Mouse (Mus musculus) olfactory bulb, adult 2 months (tissue): ENCODE data around the gene Fgfr2. TPM values are rescaled to one million over a fixed set of nuclear protein-coding genes. Genes with fewer than 3 reads are reported as not detected.

Experiments
- H3K27ac ChIP-seq: fragments of 200-500 bp; 2 replicates; pipeline ENCODE4 v1.5.1; 2012; ENCODE audit warnings: low read depth, low read length; ENCODE audit not compliant: insufficient read depth
- H3K4me1 ChIP-seq: fragments of 200-500 bp; 2 replicates; pipeline ENCODE4 v1.6.1; 2012; ENCODE audit warnings: low read length; ENCODE audit not compliant: control insufficient read depth, insufficient read depth
- H3K4me3 ChIP-seq: fragments of 200-500 bp; 2 replicates; pipeline ENCODE4 v1.5.1; 2012; ENCODE audit warnings: mild to moderate bottlenecking, low read depth, low read length, moderate library complexity; ENCODE audit not compliant: insufficient read depth
- CTCF ChIP-seq: fragments of 200-500 bp; IDR thresholded peaks from 2 replicates; pipeline ENCODE4 v1.5.1; 2012; ENCODE audit warnings: low read depth, mild to moderate bottlenecking, low read length, moderate library complexity; ENCODE audit not compliant: insufficient read depth
- POLR2A ChIP-seq: fragments of 200-500 bp; IDR thresholded peaks from 2 replicates; pipeline ENCODE4 v1.6.1; 2012; ENCODE audit warnings: mild to moderate bottlenecking, low read depth, low read length, moderate library complexity; ENCODE audit not compliant: insufficient read depth
- WGBS: fragments of 180-500 bp; shearing (Covaris S2); methylation state at CpG from one replicate; pipeline ENCODE4 v1.1.7; 2018; 5-methylcytosine and 5-hydroxymethylcytosine counted together
- polyA plus RNA-seq: library from polyadenylated mRNA; stranded (reverse); fragments of >200 nt; gene quantifications from 2 replicates; pipeline ENCODE4 v1.2.4, GENCODE M21; 2012; ENCODE audit warnings: low replicate concordance; ENCODE audit not compliant: missing spikeins, insufficient read depth, insufficient read length

Gene Fgfr2
- polyA plus RNA-seq, 1 experiment: not detected

- WGBS: 97% methylated on average over 3 of the region's 3 CpGs
- Histone ChIP-seq H3K4me3 (no peak overlapping the region), H3K27ac (no peak overlapping the region), H3K4me1 (peaks cover 2% of the 10 kb centered on the region; the same call in 1 of the 2 replicates)
- no peak for TF ChIP-seq CTCF
- no peak for TF ChIP-seq POLR2A
Observed at GRCm38 (mm10) chr7:132269661-132270060, 853.5 kb downstream of the Fgfr2 start.

- no peak overlapping the region for H3K4me3 ChIP-seq
- 91% methylated on average over 4 of the region's 4 CpGs for WGBS
- peaks cover 4% of the 10 kb centered on the region; the same call in 1 of the 2 replicates for H3K4me1 ChIP-seq
- TF ChIP-seq CTCF: no peak
- no peak for TF ChIP-seq POLR2A
- no peak overlapping the region for H3K27ac ChIP-seq
Observed at GRCm38 (mm10) chr7:132267721-132268498, 855.2 kb downstream of the Fgfr2 start.

GRCm38 (mm10) chr7:132264763-132265162, 858.4 kb downstream of the Fgfr2 start:
- Histone ChIP-seq H3K27ac (no peak overlapping the region), H3K4me1 (peaks cover 6% of the 10 kb centered on the region; the same call in 1 of the 2 replicates), H3K4me3 (no peak overlapping the region)
- no peak for TF ChIP-seq CTCF
- TF ChIP-seq POLR2A: no peak
- 64% methylated on average over 3 of the region's 3 CpGs for WGBS

GRCm38 (mm10) chr7:132263186-132263585, 860.0 kb downstream of the Fgfr2 start:
- TF ChIP-seq CTCF (no peak), POLR2A (no peak)
- H3K4me1 ChIP-seq: peaks cover 6% of the 10 kb centered on the region; the same call in 1 of the 2 replicates
- WGBS: 81% methylated on average over 6 of the region's 6 CpGs
- no peak overlapping the region for H3K27ac ChIP-seq
- no peak overlapping the region for H3K4me3 ChIP-seq

GRCm38 (mm10) chr7:132262696-132263095, 860.5 kb downstream of the Fgfr2 start:
- H3K27ac ChIP-seq: no peak overlapping the region
- H3K4me3 ChIP-seq: no peak overlapping the region
- H3K4me1 ChIP-seq: peaks cover 6% of the 10 kb centered on the region; the same call in 1 of the 2 replicates
- 82% methylated on average over 6 of the region's 6 CpGs for WGBS
- TF ChIP-seq POLR2A (no peak), CTCF (no peak)

- TF ChIP-seq POLR2A (no peak), CTCF (no peak)
- no peak overlapping the region for H3K27ac ChIP-seq
- 68% methylated on average over 3 of the region's 3 CpGs for WGBS
- peaks cover 6% of the 10 kb centered on the region; the same call in 1 of the 2 replicates for H3K4me1 ChIP-seq
- no peak overlapping the region for H3K4me3 ChIP-seq
Observed at GRCm38 (mm10) chr7:132261885-132262284, 861.3 kb downstream of the Fgfr2 start.

- Histone ChIP-seq H3K4me1 (peaks cover 6% of the 10 kb centered on the region; the same call in 1 of the 2 replicates), H3K4me3 (no peak overlapping the region), H3K27ac (no peak overlapping the region)
- TF ChIP-seq POLR2A: no peak
- no peak for TF ChIP-seq CTCF
- WGBS: 83% methylated on average over 5 of the region's 5 CpGs
Observed at GRCm38 (mm10) chr7:132260632-132261031, 862.5 kb downstream of the Fgfr2 start.

- 57% methylated on average over 7 of the region's 7 CpGs for WGBS
- no peak overlapping the region for H3K27ac ChIP-seq
- TF ChIP-seq POLR2A (no peak), CTCF (no peak)
- H3K4me1 ChIP-seq: 0 out of 2 replicates have a peak, but pooled peaks cover 2% of the 10 kb centered on the region
- no peak overlapping the region for H3K4me3 ChIP-seq
Observed at GRCm38 (mm10) chr7:132258817-132259216, 864.3 kb downstream of the Fgfr2 start.

GRCm38 (mm10) chr7:132258216-132258615, 864.9 kb downstream of the Fgfr2 start:
- Histone ChIP-seq H3K4me1 (0 out of 2 replicates have a peak, but pooled peaks cover 2% of the 10 kb centered on the region), H3K27ac (no peak overlapping the region), H3K4me3 (no peak overlapping the region)
- TF ChIP-seq POLR2A: no peak
- no peak for TF ChIP-seq CTCF
- 84% methylated on average over 5 of the region's 5 CpGs for WGBS
